Comparison of ENCODE assay signal across 8 mouse cellular contexts in genomic region chr3:90612728-90613291, GRCm38 (mm10). TPM values are rescaled to one million over a fixed set of nuclear protein-coding genes. Genes with fewer than 3 reads are reported as not detected.
DNase-seq lines count a peak whose midpoint lies in the region; ATAC-seq and TF ChIP-seq lines count a peak whose summit lies in the region.

S100a6 (plus strand) TSS chr3:90612882.

- TF ChIP-seq EP300 in MEL (IDR thresholded peaks at IDR 0.05; ENCODE audit: low read depth in 1 of 2, low read length in 2 of 2): no peak

- 0 out of 2 replicates have a peak within 1 kb of the TSS, but pooled peaks have one; percentile 4 for H3K9ac ChIP-seq in MEL (ENCODE audit: control insufficient read depth, low read depth, low read length, poor library complexity, severe bottlenecking)
- peak within 1 kb of the TSS; percentile 20; the same call in 1 of the 2 replicates for H3K9ac ChIP-seq in hindbrain, embryonic 13.5 days

- no peak within 1 kb of the TSS for H3K27ac ChIP-seq in MEL (ENCODE audit: control insufficient read depth, low read depth, low read length)
- peak within 1 kb of the TSS; percentile 36 for H3K27ac ChIP-seq in bone marrow macrophage, adult 2 months (ENCODE audit: insufficient read depth, low read depth, low read length)
- H3K27ac ChIP-seq in hindbrain, embryonic 13.5 days: no peak within 1 kb of the TSS

- ATAC-seq in hindbrain, embryonic 13.5 days (ENCODE audit: low FRiP score): peak; percentile 73

- no peak for TF ChIP-seq POLR2A in MEL (IDR thresholded peaks at IDR 0.05; ENCODE audit: control insufficient read depth in 1 of 2, insufficient read depth in 1 of 2, low read depth in 1 of 2, low read length in 2 of 2, poor library complexity in 1 of 2)
- no peak for TF ChIP-seq POLR2A in bone marrow macrophage, adult 2 months (IDR thresholded peaks at IDR 0.05; ENCODE audit: borderline replicate concordance, low read depth, low read length)

- peak within 1 kb of the TSS; percentile 62 for H3K4me2 ChIP-seq in hindbrain, embryonic 13.5 days

- peak; percentile 17 for TF ChIP-seq RAD21 in MEL (IDR thresholded peaks at IDR 0.05; ENCODE audit: low read depth, low read length)

- peaks cover 0 to 27% of the 10 kb centered on the region in 2 experiments; a peak in 2 of 4 replicates for H3K4me1 ChIP-seq in MEL (ENCODE audit: control insufficient read depth in 1 of 2, insufficient read depth in 2 of 2, low read length in 2 of 2)
- peaks cover 43% of the 10 kb centered on the region for H3K4me1 ChIP-seq in bone marrow macrophage, adult 2 months (ENCODE audit: control insufficient read depth, insufficient read depth, low read length)
- H3K4me1 ChIP-seq in hindbrain, embryonic 13.5 days (replicated peaks): peaks cover 10% of the 10 kb centered on the region

- H3K9me3 ChIP-seq in MEL (replicated peaks; ENCODE audit: insufficient read depth, low read length): no peaks in the 10 kb centered on the region
- no peaks in the 10 kb centered on the region for H3K9me3 ChIP-seq in hindbrain, embryonic 13.5 days

- peak within 1 kb of the TSS; percentile 2 to 21; a peak in 3 of 4 replicates for H3K4me3 ChIP-seq in MEL (ENCODE audit: control insufficient read depth in 1 of 2, insufficient read depth in 1 of 2, low read depth in 2 of 2, low read length in 2 of 2)
- peak within 1 kb of the TSS; percentile 60 for H3K4me3 ChIP-seq in bone marrow macrophage, adult 2 months (ENCODE audit: insufficient read depth, low read length)
- H3K4me3 ChIP-seq in hindbrain, embryonic 13.5 days: peak within 1 kb of the TSS; percentile 31

- 1% methylated on average over 23 of the region's 23 CpGs for WGBS in hindbrain, embryonic 13.5 days

- H3K79me2 ChIP-seq in MEL (ENCODE audit: control insufficient read depth, insufficient read depth, low read length, poor library complexity): no peaks in the 10 kb centered on the region

- H3K27me3 ChIP-seq in MEL (ENCODE audit: control insufficient read depth in 1 of 2, insufficient read depth in 2 of 2, low read length in 2 of 2): no peaks in the 10 kb centered on the region
- H3K27me3 ChIP-seq in hindbrain, embryonic 13.5 days: peaks cover 18% of the 10 kb centered on the region

- DNase-seq in MEL (ENCODE audit: low read depth, low spot score): peak; percentile 87
- DNase-seq in frontal cortex, postnatal 10 days (ENCODE audit: low spot score in 2 of 2): peak; percentile 44 to 62
- peak in 1 of 2 experiments; percentile 55 for DNase-seq in layer of hippocampus, postnatal 25 days (ENCODE audit: extremely low spot score in 1 of 2, low spot score in 1 of 2)
- peak; percentile 87 for DNase-seq in lung, postnatal 36 days
- peak; percentile 35 to 43 for DNase-seq in right cerebral cortex, postnatal 36 days (ENCODE audit: low spot score in 2 of 2)
- DNase-seq in yolk sac, embryonic 10.5 days (ENCODE audit: low spot score): peak; percentile 57

- TF ChIP-seq CTCF in MEL (IDR thresholded peaks at IDR 0.05 in 2 of 3, conservative IDR thresholded peaks at IDR 0.05 in 1 of 3; ENCODE audit: control insufficient read depth in 1 of 3, insufficient read depth in 1 of 3, low read depth in 2 of 3, low read length in 3 of 3, poor library complexity in 1 of 3, severe bottlenecking in 1 of 3): peak; percentile 82 to 94 (median 84)
- peak; percentile 43 for TF ChIP-seq CTCF in bone marrow macrophage, adult 2 months (IDR thresholded peaks at IDR 0.05; ENCODE audit: low read depth, low read length)

- peaks cover 0 to 15% of the 10 kb centered on the region in 2 experiments; a peak in 2 of 4 replicates for H3K36me3 ChIP-seq in MEL (ENCODE audit: control insufficient read depth in 1 of 2, insufficient read depth in 2 of 2, low read length in 2 of 2)
- no peaks in the 10 kb centered on the region for H3K36me3 ChIP-seq in hindbrain, embryonic 13.5 days

TF ChIP-seq in MEL, 35 proteins besides CTCF, POLR2A, EP300 and RAD21:
- TF ChIP-seq BHLHE40 (IDR thresholded peaks at IDR 0.05; ENCODE audit: borderline replicate concordance, low read depth, low read length) (peak; percentile 82; the same call in 1 of the 2 replicates), SMC3 (IDR thresholded peaks at IDR 0.05; ENCODE audit: low read depth, low read length) (peak; percentile 45), MXI1 (IDR thresholded peaks at IDR 0.05; ENCODE audit: low read depth, low read length) (no peak), USF1 (IDR thresholded peaks at IDR 0.05; ENCODE audit: low read depth, low read length) (peak; percentile 85)

RNA-seq across cellular contexts. Expression of gene S100a6, which starts in this region (rescaled TPM):
- 0.85 and 2.1 TPM in 2 replicates for total RNA-seq in MEL (2012; rRNA removed)
- polyA plus RNA-seq in MEL (2012; ENCODE audit: insufficient read depth in 1 of 2, insufficient read length in 2 of 2, low read depth in 1 of 2, low replicate concordance in 2 of 2, missing spikeins in 1 of 2): 1 to 10 TPM in 1 of 2 experiments, not detected in 1; 4.7 TPM
- polyA plus RNA-seq in bone marrow macrophage, adult 2 months (2012; ENCODE audit: insufficient read depth, insufficient read length, missing spikeins): 1,285 and 1,346 TPM in 2 replicates
- polyA plus RNA-seq in hindbrain, embryonic 13.5 days (2015; fragmentation: Nextera tagmentation; extraction: Ambion mirVana): 38.4 and 42.3 TPM in 2 replicates
- 10 to 100 TPM; 23.1 to 24.9 TPM for total RNA-seq in layer of hippocampus, postnatal 25 days (2021)
